Mouse (Mus musculus) cortical plate, adult 2 months (tissue): ENCODE measurements at regions not wholly inside any gene's neighbourhood (a gene's known extent, or its start where the extent isn't known, plus 50 kb on each side); places are given as distances from the start of the nearest gene placed in this dataset.

Experiments used
- CTCF ChIP-seq: fragments of 200-500 bp; IDR thresholded peaks from 2 replicates; pipeline ENCODE4 v1.5.1; 2011; ENCODE audit warnings: mild to moderate bottlenecking, control low read depth, low read length; ENCODE audit not compliant: insufficient read depth; ENCODE audit errors: extremely low read depth
- POLR2A ChIP-seq: fragments of 200-500 bp; IDR thresholded peaks from 2 replicates; pipeline ENCODE4 v1.6.1; 2011; ENCODE audit warnings: mild to moderate bottlenecking, low read length, control low read depth; ENCODE audit not compliant: insufficient read depth; ENCODE audit errors: extremely low read depth

DNA sequence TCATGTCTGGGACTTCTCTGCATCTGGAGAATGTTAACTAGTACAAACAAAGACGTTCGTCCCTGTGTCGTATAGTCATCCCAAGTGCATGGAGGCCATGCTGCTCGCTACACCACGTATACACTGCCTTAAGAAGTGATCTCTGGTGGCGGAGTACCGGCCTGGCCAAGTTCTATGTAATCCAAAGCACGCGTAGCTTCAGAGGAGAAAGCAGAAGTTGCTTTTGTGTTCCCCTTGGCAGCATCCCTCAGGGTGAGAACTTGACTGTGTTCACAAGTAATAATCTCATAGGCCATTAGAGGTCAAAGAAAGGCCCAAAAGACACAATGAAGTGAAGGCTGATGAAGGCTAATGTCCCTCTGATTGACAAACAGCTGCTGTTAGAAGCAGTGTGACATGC, 221.7 kb upstream of the Nr4a3 start:
- no peak for TF ChIP-seq CTCF
- TF ChIP-seq POLR2A = no peak
